Mouse (Mus musculus) bone marrow, adult 2 months (tissue): ENCODE results near the gene Tnfaip1.

Experiments used
- CTCF ChIP-seq: fragments of 200-500 bp; IDR thresholded peaks from 2 replicates; pipeline ENCODE4 v1.5.1; 2011; ENCODE audit warnings: low read length, control low read depth; ENCODE audit not compliant: control insufficient read depth, insufficient read depth
- POLR2A ChIP-seq: fragments of 200-500 bp; IDR thresholded peaks from 2 replicates; pipeline ENCODE4 v1.6.1; 2011; ENCODE audit warnings: low read depth, mild to moderate bottlenecking, control low read depth, low read length, borderline replicate concordance; ENCODE audit not compliant: control insufficient read depth

GRCm38 (mm10) chr11:78571854-78572253, 35.7 kb upstream of the Tnfaip1 start:
- no peak for TF ChIP-seq CTCF
- no peak for TF ChIP-seq POLR2A
